Mouse (Mus musculus) bone marrow macrophage, adult 2 months (primary cell): ENCODE measurements around the gene Pmepa1.
A peak's percentile ranks its signal among the peaks of the same experiment; 100 is the strongest.

ENCODE experiments used
- CTCF ChIP-seq: IDR thresholded peaks from 2 replicates; pipeline ENCODE4 v1.5.1; 2012; ENCODE audit warnings: low read depth, mild to moderate bottlenecking, low read length, moderate library complexity
- POLR2A ChIP-seq: IDR thresholded peaks from 2 replicates; pipeline ENCODE4 v1.6.1; 2012; ENCODE audit warnings: mild to moderate bottlenecking, low read depth, low read length, borderline replicate concordance

DNA sequence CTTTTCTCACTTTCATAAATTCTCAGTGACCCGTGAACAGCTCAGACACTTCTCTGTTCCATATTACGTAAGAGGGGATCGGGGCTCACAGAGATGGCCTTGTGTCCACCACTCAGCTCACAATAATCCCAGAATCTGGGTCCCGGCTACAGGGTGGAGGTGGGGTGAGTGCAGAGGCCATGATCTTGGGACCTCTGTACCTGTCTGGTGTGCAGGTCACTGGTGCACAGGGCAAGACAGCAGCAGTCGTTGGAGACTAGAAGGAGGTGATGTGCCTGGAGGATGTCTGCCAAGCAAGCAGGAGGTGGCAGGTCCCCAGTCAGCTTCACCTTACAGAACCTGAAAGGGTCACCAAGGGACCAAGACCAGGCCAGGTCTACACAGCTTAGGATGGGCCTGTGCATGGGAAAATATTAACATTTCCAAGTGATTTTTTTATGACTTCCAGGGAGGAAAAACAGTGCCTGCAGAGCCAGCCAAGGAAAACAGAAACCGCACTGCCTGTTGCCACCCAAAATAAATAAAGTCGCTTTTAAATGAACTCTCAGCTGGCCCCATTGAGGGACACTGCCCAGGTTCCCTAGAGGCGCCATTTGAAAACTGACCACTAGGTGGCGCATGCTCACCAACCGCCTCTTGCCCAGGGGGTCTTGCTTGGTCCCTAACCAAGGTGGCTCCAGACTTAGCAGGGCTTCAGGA lies 56.9 kb downstream of the Pmepa1 start:
- TF ChIP-seq CTCF (peak; percentile 54), POLR2A (no peak)
